Mouse (Mus musculus): ENCODE data around the gene Zfp113. TPM values are rescaled to one million over a fixed set of nuclear protein-coding genes. Genes with fewer than 3 reads are reported as not detected.

The Zfp113 gene
- polyA plus RNA-seq, 1 experiment = 3.0 TPM

GRCm38 (mm10) chr5:138194755-138195345 lies 39.3 kb upstream of the Zfp113 start:
- no peaks in the 10 kb centered on the region for H3K27me3 ChIP-seq (ENCODE audit: control insufficient read depth, insufficient read depth, insufficient read length)
- no peaks in the 10 kb centered on the region for H3K79me2 ChIP-seq (ENCODE audit: control insufficient read depth, insufficient read depth)
- peak overlapping the region; percentile 50 for H3K4me3 ChIP-seq
- peak overlapping the region; percentile 81 for H3ac ChIP-seq (ENCODE audit: control insufficient read depth, insufficient read length)
- TF ChIP-seq TCF12 (IDR thresholded peaks at IDR 0.05; ENCODE audit: insufficient read depth, poor library complexity, severe bottlenecking) (no peak), MYOG (IDR thresholded peaks at IDR 0.05; ENCODE audit: control insufficient read depth in 1 of 3, insufficient read depth in 1 of 3, insufficient read length in 2 of 3, low read depth in 2 of 3) (peak in 1 of 3 experiments; percentile 12)
- peak overlapping the region; percentile 75 for H3K4me2 ChIP-seq (ENCODE audit: low read depth)
- H3K36me3 ChIP-seq (ENCODE audit: control insufficient read depth, insufficient read depth) = no peaks in the 10 kb centered on the region

GRCm38 (mm10) chr5:138193771-138194727 lies 38.5 kb upstream of the Zfp113 start, which contains the start of gene Mblac1:
Gene Mblac1 (plus strand): TSS chr5:138194314.
- peak; percentile 71 for TF ChIP-seq POLR2A (IDR thresholded peaks at IDR 0.05; ENCODE audit: insufficient read length, low read depth)
- TF ChIP-seq POLR2AphosphoS2 (IDR thresholded peaks at IDR 0.05; ENCODE audit: insufficient read length, low read depth) = peak; percentile 60
- no peak for TF ChIP-seq E2F4 (IDR thresholded peaks at IDR 0.05; ENCODE audit: insufficient read depth)
- TF ChIP-seq MYOG (IDR thresholded peaks at IDR 0.05; ENCODE audit: control insufficient read depth in 1 of 3, insufficient read depth in 1 of 3, insufficient read length in 2 of 3, low read depth in 2 of 3) = no peak
- no peaks in the 10 kb centered on the region for H3K36me3 ChIP-seq (ENCODE audit: control insufficient read depth, insufficient read depth)
- H3K4me2 ChIP-seq (ENCODE audit: low read depth) = peak within 1 kb of the TSS; percentile 75
- H3K4me3 ChIP-seq = peak within 1 kb of the TSS; percentile 50
- peak within 1 kb of the TSS; percentile 81 for H3ac ChIP-seq (ENCODE audit: control insufficient read depth, insufficient read length)
- no peaks in the 10 kb centered on the region for H3K79me2 ChIP-seq (ENCODE audit: control insufficient read depth, insufficient read depth)
- H3K27me3 ChIP-seq (ENCODE audit: control insufficient read depth, insufficient read depth, insufficient read length) = no peaks in the 10 kb centered on the region

GRCm38 (mm10) chr5:138187661-138188306 lies 32.2 kb upstream of the Zfp113 start:
- Histone ChIP-seq H3K36me3 (ENCODE audit: control insufficient read depth, insufficient read depth) (no peaks in the 10 kb centered on the region), H3K27me3 (ENCODE audit: control insufficient read depth, insufficient read depth, insufficient read length) (no peaks in the 10 kb centered on the region), H3K4me2 (ENCODE audit: low read depth) (peak overlapping the region; percentile 96), H3ac (ENCODE audit: control insufficient read depth, insufficient read length) (no peak overlapping the region), H3K79me2 (ENCODE audit: control insufficient read depth, insufficient read depth) (peaks cover 10% of the 10 kb centered on the region), H3K4me3 (peak overlapping the region; percentile 96)
- no peak for TF ChIP-seq E2F4 (IDR thresholded peaks at IDR 0.05; ENCODE audit: insufficient read depth)
- TF ChIP-seq TCF3 (IDR thresholded peaks at IDR 0.05; ENCODE audit: insufficient read length, low read depth) = no peak
- TF ChIP-seq SRF (IDR thresholded peaks at IDR 0.05; ENCODE audit: control insufficient read depth, insufficient read length, low read depth) = no peak
- no peak for TF ChIP-seq REST (IDR thresholded peaks at IDR 0.05; ENCODE audit: insufficient read depth, insufficient read length)

GRCm38 (mm10) chr5:138186950-138187638 lies 31.6 kb upstream of the Zfp113 start, which contains the start of the genes Taf6 and Cnpy4:
Gene Taf6 (minus strand): TSS chr5:138187451.
Gene Cnpy4 (plus strand): TSS chr5:138187485.
- Histone ChIP-seq H3K4me2 (ENCODE audit: low read depth) (peak within 1 kb of the TSS; percentile 97), H3K4me3 (peak within 1 kb of the TSS; percentile 96), H3ac (ENCODE audit: control insufficient read depth, insufficient read length) (no peak within 1 kb of the TSS), H3K36me3 (ENCODE audit: control insufficient read depth, insufficient read depth) (peaks cover 6% of the 10 kb centered on the region), H3K79me2 (ENCODE audit: control insufficient read depth, insufficient read depth) (peaks cover 10% of the 10 kb centered on the region), H3K27me3 (ENCODE audit: control insufficient read depth, insufficient read depth, insufficient read length) (no peaks in the 10 kb centered on the region)
- TF ChIP-seq TCF3 (IDR thresholded peaks at IDR 0.05; ENCODE audit: insufficient read length, low read depth) = no peak
- TF ChIP-seq CEBPB (IDR thresholded peaks at IDR 0.05; ENCODE audit: insufficient read depth, poor library complexity, severe bottlenecking) = no peak
- no peak for TF ChIP-seq TCF12 (IDR thresholded peaks at IDR 0.05; ENCODE audit: insufficient read depth, poor library complexity, severe bottlenecking)
- no peak for TF ChIP-seq MYOD1 (IDR thresholded peaks at IDR 0.05; ENCODE audit: control insufficient read depth in 1 of 3, insufficient read length in 2 of 3, low read depth in 2 of 3)
- no peak for TF ChIP-seq MYOG (IDR thresholded peaks at IDR 0.05; ENCODE audit: control insufficient read depth in 1 of 3, insufficient read depth in 1 of 3, insufficient read length in 2 of 3, low read depth in 2 of 3)
- TF ChIP-seq MAX (IDR thresholded peaks at IDR 0.05; ENCODE audit: low read depth) = no peak
- no peak for TF ChIP-seq REST (IDR thresholded peaks at IDR 0.05; ENCODE audit: insufficient read depth, insufficient read length)
- no peak for TF ChIP-seq SRF (IDR thresholded peaks at IDR 0.05; ENCODE audit: control insufficient read depth, insufficient read length, low read depth)
- peak; percentile 68 for TF ChIP-seq POLR2AphosphoS2 (IDR thresholded peaks at IDR 0.05; ENCODE audit: insufficient read length, low read depth)
- no peak for TF ChIP-seq E2F4 (IDR thresholded peaks at IDR 0.05; ENCODE audit: insufficient read depth)
- peak; percentile 81 for TF ChIP-seq POLR2A (IDR thresholded peaks at IDR 0.05; ENCODE audit: insufficient read length, low read depth)
- no peak for TF ChIP-seq USF1 (IDR thresholded peaks at IDR 0.05; ENCODE audit: low read depth)
